Mouse (Mus musculus) testis, adult 2 months (tissue): ENCODE measurements around the gene Golga4. TPM values are rescaled to one million over a fixed set of nuclear protein-coding genes. Genes with fewer than 3 reads are reported as not detected.

Experiments used
- H3K27ac ChIP-seq: fragments of 200-500 bp; 2 replicates; pipeline ENCODE4 v1.5.1; 2012; ENCODE audit warnings: low read depth, low read length; ENCODE audit not compliant: control insufficient read depth, insufficient read depth
- H3K27me3 ChIP-seq: fragments of 200-500 bp; 2 replicates; pipeline ENCODE4 v1.6.1; 2012; ENCODE audit warnings: mild to moderate bottlenecking, low read length, moderate library complexity; ENCODE audit not compliant: control insufficient read depth, insufficient read depth
- H3K36me3 ChIP-seq: fragments of 200-500 bp; 2 replicates; pipeline ENCODE4 v1.6.1; 2012; ENCODE audit warnings: mild to moderate bottlenecking, low read length; ENCODE audit not compliant: control insufficient read depth, insufficient read depth
- H3K4me1 ChIP-seq: fragments of 200-500 bp; 2 replicates; pipeline ENCODE4 v1.6.1; 2012; ENCODE audit warnings: low read length; ENCODE audit not compliant: control insufficient read depth, insufficient read depth
- H3K4me3 ChIP-seq: fragments of 200-500 bp; 2 replicates; pipeline ENCODE4 v1.5.1; 2012; ENCODE audit warnings: low read depth, mild to moderate bottlenecking, low read length, moderate library complexity, mixed read lengths; ENCODE audit not compliant: control insufficient read depth
- CTCF ChIP-seq: fragments of 200-500 bp; IDR thresholded peaks from 2 replicates; pipeline ENCODE4 v1.5.1; 2012; ENCODE audit warnings: low read depth, mild to moderate bottlenecking, inconsistent platforms, low read length, moderate library complexity; ENCODE audit not compliant: control insufficient read depth, insufficient read depth, insufficient replicate concordance
- POLR2A ChIP-seq: fragments of 200-500 bp; IDR thresholded peaks from 2 replicates; pipeline ENCODE4 v1.6.1; 2012; ENCODE audit warnings: low read depth, mild to moderate bottlenecking, inconsistent platforms, low read length, moderate library complexity; ENCODE audit not compliant: control insufficient read depth
- polyA plus RNA-seq: library from polyadenylated mRNA; depleted of rRNA; stranded (reverse); fragments of >200 nt; gene quantifications from 2 replicates; pipeline ENCODE4 v1.2.3, GENCODE M21; 2012

The Golga4 gene
- polyA plus RNA-seq, 1 experiment, result 41.0 TPM

DNA sequence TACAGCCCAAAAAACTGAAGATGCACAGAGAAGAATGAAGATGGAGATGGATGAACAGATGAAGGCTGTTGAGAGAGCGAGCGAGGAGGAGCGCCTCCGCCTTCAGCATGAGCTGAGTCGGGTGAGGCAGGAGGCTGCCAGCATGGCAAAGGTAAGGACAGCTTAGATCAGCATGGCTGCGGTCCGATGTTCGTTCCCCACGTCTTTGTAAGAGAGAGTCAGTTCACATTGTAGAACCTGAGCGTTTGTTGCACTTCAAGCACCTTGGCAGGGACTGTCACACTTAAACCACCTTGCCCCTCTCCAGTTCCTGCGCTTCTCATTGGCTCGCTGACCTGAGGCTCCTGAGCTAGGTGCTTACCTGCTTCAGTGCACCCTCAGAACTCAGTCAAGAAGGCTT lies 42.6 kb downstream of the Golga4 start:
- Histone ChIP-seq H3K4me3 (no peak overlapping the region), H3K36me3 (peaks cover 1% of the 10 kb centered on the region)

DNA sequence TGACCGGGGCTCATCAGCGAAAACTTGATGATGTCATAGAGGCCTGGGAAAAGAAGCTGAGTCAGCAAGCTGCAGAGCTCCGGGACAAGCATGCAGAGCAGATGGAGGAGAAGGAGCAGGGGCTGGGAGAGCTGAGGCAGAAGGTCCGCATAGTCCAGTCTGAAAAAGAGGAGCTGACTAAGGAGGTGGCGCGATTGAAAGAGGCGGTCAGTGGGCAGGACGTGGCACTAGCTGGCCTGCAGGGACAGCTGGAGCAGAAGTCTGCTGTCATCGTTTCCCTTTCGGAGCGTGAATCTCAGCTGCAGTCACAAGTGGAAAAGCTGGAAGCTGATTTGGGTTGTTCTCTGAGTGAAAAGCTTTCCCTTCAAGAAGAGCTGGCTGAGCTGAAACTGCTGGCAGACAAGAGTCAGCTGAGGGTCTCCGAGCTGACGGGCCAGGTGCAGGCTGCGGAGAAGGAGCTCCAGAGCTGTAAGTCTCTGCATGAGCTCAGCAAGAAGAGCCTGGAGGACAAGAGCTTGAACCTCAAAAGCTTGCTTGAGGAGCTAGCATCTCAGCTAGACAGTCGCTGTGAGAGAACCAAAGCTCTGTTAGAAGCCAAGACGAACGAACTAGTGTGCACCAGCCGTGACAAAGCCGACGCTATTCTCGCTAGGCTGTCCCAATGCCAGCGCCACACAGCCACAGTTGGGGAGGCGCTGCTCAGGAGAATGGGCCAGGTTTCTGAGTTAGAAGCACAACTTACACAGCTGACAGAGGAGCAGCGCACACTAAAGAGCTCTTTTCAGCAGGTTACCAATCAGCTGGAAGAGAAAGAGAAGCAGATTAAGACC lies 51.1 kb downstream of the Golga4 start:
- Histone ChIP-seq H3K27me3 (no peaks in the 10 kb centered on the region), H3K4me3 (no peak overlapping the region), H3K4me1 (no peaks in the 10 kb centered on the region), H3K36me3 (peaks cover 12% of the 10 kb centered on the region), H3K27ac (no peak overlapping the region)
- TF ChIP-seq POLR2A (no peak), CTCF (no peak)

More for the DNA sequence above, 42.6 kb downstream of the Golga4 start:
- Histone ChIP-seq H3K27me3 (no peaks in the 10 kb centered on the region), H3K4me1 (no peaks in the 10 kb centered on the region), H3K27ac (no peak overlapping the region)
- TF ChIP-seq CTCF (no peak), POLR2A (no peak)

DNA sequence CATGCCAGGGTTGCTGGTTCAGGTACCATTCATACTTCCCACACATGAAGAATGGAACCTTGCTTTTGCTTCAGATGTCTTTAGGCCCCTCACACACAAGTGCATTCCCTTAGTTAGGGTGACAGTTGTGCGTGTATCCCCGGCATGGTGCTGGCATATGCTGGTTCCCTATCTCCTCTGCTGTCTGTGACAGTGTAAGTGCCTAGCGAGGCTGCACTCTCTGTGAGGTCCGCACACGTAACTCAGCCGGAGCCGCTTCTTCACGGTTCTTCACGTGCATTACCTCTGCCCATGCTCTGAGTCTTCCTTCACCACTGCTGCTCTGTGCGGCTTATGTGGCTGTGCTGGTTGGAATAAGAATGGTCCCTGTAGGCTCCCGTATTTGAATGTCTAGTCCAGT lies 57.3 kb downstream of the Golga4 start:
- no peak for TF ChIP-seq CTCF
- no peak for TF ChIP-seq POLR2A
- no peak overlapping the region for H3K4me3 ChIP-seq
- H3K36me3 ChIP-seq, result peaks cover 5% of the 10 kb centered on the region
- H3K4me1 ChIP-seq, result no peaks in the 10 kb centered on the region
- no peak overlapping the region for H3K27ac ChIP-seq
- no peaks in the 10 kb centered on the region for H3K27me3 ChIP-seq

DNA sequence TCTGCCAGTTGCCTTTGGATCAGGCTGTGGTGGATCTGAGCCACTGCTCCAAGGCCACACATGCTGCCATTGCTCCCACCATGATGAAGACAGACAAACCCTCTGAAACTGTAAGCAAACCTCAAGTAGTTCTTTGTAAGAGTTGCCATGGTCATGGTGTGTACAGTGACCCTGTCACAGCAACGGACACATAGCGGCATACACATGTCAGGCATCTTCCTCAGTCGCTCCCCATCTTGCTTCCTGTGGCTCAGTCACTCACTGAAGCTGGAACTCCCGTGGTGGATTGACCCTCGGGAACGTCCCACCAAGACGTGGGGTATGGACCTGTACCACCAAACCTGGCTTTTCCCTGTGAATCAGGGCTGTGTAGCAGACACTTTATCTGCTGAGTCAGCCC lies 57.8 kb downstream of the Golga4 start:
- Histone ChIP-seq H3K36me3 (peaks cover 3% of the 10 kb centered on the region), H3K27ac (no peak overlapping the region), H3K4me1 (no peaks in the 10 kb centered on the region), H3K27me3 (no peaks in the 10 kb centered on the region), H3K4me3 (no peak overlapping the region)
- TF ChIP-seq CTCF (no peak), POLR2A (no peak)

DNA sequence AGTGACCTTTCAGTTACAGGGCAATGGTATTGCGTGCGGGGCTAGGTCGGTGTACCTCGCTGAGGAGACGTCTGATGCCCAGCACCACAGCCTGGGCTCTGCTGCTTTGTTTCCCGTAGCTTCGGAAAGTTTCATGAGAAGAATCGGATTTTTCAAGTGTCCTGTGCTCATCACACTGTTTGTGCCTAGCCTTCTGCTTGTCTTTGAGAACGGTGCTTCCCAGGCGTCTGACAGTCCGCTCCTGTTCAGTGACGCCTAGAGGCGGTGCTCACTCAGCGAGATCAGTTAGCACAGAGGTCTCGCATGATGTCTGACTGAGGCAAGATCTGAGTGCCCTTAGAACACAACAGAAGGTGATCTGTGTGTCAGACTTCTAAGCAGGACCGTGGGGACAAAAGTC lies 58.6 kb downstream of the Golga4 start:
- no peak overlapping the region for H3K27ac ChIP-seq
- H3K27me3 ChIP-seq, result no peaks in the 10 kb centered on the region
- no peak for TF ChIP-seq POLR2A
- no peak for TF ChIP-seq CTCF
- no peak overlapping the region for H3K4me3 ChIP-seq
- H3K4me1 ChIP-seq, result no peaks in the 10 kb centered on the region
- peaks cover 2% of the 10 kb centered on the region for H3K36me3 ChIP-seq

DNA sequence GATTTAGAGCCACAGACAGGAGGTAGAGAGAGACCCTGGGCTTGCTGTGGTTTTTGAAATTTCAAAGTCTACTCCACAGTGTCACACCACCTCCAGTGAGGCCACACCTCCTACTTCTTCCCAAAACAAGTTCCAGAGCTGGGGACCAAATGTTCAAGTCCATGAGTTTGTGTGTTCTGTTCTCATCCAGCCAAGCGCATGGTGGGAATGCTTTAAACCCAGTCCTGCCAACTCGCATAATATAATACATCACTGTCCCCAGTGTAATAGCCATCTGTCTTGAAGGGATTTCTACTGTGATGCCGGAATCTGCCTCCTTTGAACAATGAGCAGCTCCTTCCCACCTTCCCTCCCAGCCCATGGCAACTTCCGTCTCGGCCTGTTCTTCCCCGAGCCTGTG lies 63.3 kb downstream of the Golga4 start:
- no peak for TF ChIP-seq POLR2A
- no peak for TF ChIP-seq CTCF
- Histone ChIP-seq H3K36me3 (peaks cover 3% of the 10 kb centered on the region), H3K27ac (no peak overlapping the region), H3K27me3 (no peaks in the 10 kb centered on the region), H3K4me3 (no peak overlapping the region), H3K4me1 (no peaks in the 10 kb centered on the region)

DNA sequence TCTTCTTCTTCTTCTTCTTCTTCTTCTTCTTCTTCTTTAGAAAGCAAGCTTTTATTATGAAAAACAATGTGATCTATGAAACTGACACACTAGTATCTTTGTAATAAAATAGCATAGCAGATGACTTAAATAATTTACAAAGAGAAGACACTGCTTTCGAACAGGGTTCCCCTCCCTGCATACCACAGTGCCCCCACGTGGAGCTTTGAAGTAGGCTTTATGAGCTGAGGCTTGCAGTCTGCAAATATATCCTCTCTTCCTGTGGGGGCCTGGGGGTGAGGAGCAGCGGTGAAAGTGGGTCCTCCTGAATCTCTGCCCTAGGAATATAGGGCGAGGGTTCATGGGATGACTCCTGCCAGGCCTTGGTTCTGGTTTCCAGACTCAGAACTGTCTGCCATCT lies 64.8 kb downstream of the Golga4 start:
- no peak overlapping the region for H3K4me3 ChIP-seq
- H3K36me3 ChIP-seq, result peaks cover 6% of the 10 kb centered on the region
- TF ChIP-seq CTCF (no peak), POLR2A (no peak)
- no peak overlapping the region for H3K27ac ChIP-seq
- no peaks in the 10 kb centered on the region for H3K4me1 ChIP-seq
- no peaks in the 10 kb centered on the region for H3K27me3 ChIP-seq
